Mouse (Mus musculus) urinary bladder, postnatal 10 days (tissue): Measurements from ENCODE around the gene Pcdh8.

Source experiments
- DNase-seq: peaks from one replicate; pipeline ENCODE4 v3.0.0; 2022; ENCODE audit warnings: low spot score

The Pcdh8 gene

DNA sequence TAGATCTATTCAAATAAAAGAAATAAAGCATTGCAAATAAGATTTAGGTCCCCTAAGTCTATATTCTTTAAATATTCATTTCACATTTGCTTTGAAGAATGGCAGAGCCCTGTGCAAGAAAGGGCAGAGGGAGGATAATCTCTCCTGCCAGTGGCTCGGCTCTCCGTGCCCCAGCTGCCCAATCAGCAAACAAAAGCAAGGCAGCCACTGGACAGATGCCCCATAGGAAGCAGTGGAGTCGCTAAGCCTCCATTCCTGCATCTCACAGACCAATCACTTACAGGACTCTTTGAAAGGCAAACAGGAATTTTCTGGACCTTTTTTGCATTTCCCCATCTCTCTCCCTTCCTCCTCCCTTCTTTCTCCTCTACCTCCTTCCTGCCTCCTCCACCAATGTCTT is 17.0 kb downstream of the Pcdh8 start:
- no peak for DNase-seq

DNA sequence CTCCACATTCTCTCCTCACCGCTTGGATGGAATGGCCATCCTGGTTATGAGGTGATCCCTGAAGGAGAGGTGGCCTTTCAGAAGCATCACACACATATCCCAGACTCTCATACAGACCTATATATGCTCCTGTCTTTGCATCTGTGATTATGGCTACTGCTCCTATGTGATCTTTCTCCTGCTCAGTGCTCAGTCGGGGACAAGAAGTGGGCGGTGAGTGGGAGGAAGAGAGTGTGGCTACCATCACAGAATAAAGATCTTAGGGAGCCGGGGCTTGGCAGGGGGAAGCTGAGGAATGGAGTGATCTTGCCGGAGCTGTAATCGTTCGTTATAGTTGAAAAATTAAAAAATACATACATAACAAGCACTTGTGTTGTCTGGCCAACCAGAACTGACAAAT is 17.4 kb downstream of the Pcdh8 start:
- DNase-seq, result no peak

DNA sequence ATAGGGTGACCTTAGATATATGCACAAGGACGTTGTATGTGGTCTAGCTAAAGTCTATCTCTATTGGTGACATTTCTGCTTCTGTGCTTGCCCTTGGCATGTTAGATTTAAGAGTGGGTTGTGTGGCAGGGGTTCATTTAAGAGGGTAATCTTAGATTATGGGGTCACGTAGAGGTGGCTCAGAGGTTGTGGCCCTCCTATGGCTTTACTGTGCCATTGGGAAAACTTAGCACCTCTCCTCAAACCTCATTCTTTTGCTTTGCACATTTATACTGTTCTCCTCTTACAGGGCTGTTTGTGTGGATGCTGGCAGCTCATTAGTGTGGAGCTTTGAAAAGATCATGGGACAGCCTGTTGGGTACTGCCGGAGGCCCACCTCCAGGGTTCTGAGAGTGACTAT is 30.6 kb downstream of the Pcdh8 start:
- DNase-seq, result no peak

DNA sequence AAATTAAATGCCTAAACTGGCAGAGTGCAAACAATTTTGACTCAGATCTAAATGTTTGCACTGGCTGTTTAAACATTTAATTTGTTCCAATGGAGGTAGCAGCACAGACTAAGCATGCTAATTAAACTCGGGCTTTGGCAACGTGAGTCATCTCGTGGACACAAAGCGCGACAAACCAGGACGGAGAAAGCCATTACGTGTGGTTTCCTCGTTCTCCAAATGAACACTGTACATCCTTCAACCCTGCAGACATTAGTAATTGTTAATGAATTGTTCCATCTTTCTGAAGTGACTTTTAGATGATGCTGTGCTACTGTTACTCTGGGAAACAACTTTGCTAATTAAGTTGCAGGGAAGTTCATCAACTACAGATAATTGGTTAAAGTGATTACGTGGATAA is 32.7 kb downstream of the Pcdh8 start:
- no peak for DNase-seq

DNA sequence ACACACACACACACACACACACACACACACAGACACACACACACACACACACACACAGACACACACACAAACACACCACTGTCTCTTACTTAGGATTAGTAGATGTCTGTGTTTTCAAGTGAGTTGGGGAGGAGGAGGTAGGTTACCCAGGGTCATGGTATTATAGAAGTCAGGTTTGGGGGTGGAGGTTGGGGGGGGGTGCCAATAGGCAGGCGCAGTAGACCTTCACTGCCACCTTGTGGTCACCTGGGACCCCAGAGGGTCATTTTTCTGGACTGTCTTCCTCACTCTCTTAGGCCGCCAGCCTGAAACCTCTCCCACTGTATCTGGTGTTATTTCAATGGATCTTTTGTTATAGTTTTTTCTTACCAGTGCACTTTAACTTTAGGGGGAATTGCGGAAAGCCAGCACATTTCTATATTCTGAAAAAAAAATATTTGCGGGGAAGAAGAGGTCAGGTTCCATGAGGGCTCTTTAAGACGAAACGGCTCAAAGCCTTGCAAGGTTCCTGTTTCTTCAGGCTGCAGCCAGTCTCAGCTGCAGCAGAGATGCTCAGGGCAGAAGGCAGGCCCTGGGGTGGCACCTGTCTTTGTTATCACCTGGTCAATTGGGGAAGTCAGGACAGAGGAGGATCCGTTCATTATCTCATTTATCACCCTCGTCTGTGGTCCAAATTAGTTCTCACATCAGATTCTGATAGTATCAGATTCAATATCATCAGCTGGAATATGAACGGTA is 33.3 kb downstream of the Pcdh8 start:
- DNase-seq, result no peak

DNA sequence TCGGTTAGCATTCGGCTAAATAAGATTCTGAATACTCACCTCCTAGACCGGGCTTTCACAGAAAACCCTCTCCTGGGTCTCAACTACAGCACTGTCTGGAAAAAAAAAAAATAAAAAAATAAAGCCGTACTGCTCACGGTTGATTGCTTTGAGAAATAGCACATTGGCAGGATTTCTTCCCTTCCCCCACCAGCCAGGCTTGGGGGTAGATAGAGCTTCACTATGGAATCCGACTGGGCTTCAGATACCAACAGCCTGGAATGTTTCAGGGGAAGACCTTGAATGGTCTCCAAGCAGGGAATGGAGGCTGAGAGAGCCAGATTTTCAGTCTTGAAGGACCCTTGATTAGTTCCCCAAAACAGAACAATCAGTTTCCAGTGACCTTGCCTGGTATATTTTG is 34.3 kb downstream of the Pcdh8 start:
- no peak for DNase-seq

DNA sequence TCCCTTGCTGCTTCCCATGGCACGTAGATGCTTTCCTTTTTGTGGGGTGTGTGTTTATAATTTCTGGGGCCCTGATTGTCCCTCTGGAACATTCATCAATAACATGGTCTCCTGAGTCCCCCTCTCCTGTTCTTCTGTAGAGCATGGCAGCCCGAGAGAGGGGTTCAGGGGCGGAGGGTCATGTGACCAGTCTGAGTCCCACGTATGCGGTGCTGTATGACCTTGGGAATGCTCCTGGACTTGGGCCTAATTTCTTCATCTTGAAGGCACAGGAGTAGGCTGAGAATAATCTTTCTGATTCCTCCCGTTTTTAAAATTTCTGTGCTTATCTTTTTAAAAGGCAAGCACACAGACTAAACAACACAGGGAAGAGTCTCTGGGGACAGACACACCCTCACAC is 37.6 kb downstream of the Pcdh8 start:
- no peak for DNase-seq

DNA sequence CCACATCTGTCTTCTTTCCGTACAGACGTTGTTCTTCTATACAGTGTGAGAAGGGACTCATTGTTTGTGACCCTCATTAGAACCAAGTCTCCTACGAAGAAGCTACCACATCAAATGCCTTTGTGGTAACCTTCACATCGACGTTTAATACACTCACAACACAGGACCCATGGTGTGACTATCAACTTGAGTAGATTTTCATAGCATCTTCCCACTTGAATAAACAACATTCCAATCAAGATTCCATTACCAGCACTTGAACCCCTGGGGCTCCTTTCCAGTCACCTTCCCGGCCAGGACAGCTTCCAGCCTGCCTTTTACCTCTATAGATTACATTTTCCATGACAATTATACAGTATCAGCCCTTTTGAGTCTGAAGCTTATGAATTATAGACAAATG is 42.3 kb downstream of the Pcdh8 start:
- DNase-seq, result no peak

DNA sequence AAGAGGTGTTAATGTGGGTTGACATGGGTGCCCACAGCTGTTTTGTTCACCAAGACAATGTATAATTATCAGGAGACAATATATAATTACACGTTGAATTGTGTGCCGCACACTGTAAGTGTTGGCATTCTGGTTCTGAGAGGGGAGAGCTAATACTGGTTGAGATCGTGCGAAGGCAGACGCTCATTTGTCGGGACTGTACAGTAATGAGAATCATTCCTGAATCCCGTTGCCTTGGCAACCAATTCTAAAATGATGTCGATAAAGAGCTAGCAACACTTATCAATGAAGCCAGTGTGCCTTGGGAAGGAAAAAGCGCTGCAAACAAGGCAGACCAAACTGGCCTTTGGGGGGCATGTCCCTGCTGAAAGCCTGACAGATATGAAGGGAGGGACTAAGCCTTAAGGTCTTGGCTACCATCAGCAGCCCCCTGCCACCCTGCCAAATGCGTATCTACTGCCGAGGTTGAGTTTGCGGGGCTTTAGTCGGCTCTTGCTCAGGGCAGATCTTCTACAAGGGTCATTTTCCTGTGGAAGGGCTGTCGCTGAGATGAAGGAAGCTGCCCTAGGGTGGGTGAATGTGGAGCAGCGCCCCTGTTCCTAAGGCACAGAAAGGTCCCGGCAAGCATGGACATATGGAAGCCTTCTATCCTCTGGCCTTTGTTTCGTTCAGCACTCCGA is 47.0 kb downstream of the Pcdh8 start:
- DNase-seq, result no peak

DNA sequence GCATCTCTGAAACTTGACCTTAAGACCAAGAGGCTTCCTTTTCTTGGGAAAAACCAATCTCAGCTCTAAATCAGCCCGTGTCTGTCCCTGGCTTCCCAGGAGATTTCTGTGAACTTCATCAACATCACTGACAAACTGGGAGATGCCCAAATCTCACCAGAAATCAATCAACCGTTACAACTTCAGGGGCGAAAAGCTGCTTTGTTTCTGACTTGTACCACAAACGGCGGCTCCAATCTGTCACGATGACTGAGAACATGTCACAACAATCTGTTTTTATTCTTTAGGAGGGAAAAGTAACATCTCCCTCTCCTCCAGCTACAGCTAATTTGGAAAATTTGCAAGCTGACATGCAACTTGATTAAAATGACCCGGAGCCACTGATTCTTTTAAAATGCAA is 48.9 kb downstream of the Pcdh8 start:
- no peak for DNase-seq
